Mouse (Mus musculus) layer of hippocampus, adult 2 months (tissue): Measurements from ENCODE around the gene Eme1. TPM values are rescaled to one million over a fixed set of nuclear protein-coding genes. Genes with fewer than 3 reads are reported as not detected.
"Not testable (repeated sequence)": the region's sequence is repeated elsewhere in the genome, so short reads cannot be mapped to it uniquely, and the experiment has no call there.

Experiments
- DNase-seq, 2 experiments: peaks; one replicate each; pipeline ENCODE4 v3.0.0; 2022; ENCODE audit warnings: low spot score in 2 of 2
- H3K27ac ChIP-seq: fragments of 200-600 bp; 2 replicates; pipeline ENCODE4 v1.8.1; 2022
- H3K4me3 ChIP-seq: fragments of 200-600 bp; 2 replicates; pipeline ENCODE4 v1.8.1; 2022; ENCODE audit warnings: mild to moderate bottlenecking
- CTCF ChIP-seq: fragments of 200-600 bp; conservative IDR thresholded peaks from 2 replicates; pipeline ENCODE4 v1.8.1; 2022; ENCODE audit warnings: antibody characterized with exemption, mild to moderate bottlenecking, moderate library complexity
- total RNA-seq, 2 experiments: library from RNA; stranded (reverse); gene quantifications; 2 replicates each; pipeline ENCODE4 v1.2.3; 2021

The Eme1 gene
- total RNA-seq, 2 experiments from 2014 or later, result 0.27 to 0.41 TPM

DNA sequence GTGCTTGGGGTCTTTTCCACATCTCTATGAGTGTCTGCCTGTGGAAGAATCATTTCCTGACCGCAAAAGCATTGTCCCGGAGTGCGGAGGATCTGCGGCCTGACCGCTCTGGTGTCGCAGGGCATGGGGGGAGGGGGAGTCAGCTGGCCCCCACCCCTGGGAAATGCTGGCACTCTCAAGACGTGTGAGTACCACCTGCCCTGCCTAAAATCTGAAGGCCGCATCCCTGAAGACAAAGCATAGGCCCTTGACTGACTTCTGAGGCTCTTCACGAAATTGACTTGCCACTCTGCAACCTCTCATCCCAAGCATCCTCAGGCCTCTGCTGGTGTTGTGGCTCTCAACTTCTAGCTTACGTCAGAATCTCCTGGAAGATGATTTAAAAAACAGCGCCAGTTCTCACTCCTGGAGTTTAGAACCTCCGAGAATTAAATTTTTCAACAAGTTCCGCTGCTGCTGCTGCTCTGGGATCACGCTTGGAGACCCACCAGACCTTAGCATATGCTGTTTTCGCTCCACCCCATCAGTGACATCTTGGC is 23.9 kb upstream of the Eme1 start:
- Histone ChIP-seq H3K27ac (peak overlapping the region; percentile 72), H3K4me3 (peak overlapping the region; percentile 70)
- TF ChIP-seq CTCF, result no peak
- no peak for DNase-seq

DNA sequence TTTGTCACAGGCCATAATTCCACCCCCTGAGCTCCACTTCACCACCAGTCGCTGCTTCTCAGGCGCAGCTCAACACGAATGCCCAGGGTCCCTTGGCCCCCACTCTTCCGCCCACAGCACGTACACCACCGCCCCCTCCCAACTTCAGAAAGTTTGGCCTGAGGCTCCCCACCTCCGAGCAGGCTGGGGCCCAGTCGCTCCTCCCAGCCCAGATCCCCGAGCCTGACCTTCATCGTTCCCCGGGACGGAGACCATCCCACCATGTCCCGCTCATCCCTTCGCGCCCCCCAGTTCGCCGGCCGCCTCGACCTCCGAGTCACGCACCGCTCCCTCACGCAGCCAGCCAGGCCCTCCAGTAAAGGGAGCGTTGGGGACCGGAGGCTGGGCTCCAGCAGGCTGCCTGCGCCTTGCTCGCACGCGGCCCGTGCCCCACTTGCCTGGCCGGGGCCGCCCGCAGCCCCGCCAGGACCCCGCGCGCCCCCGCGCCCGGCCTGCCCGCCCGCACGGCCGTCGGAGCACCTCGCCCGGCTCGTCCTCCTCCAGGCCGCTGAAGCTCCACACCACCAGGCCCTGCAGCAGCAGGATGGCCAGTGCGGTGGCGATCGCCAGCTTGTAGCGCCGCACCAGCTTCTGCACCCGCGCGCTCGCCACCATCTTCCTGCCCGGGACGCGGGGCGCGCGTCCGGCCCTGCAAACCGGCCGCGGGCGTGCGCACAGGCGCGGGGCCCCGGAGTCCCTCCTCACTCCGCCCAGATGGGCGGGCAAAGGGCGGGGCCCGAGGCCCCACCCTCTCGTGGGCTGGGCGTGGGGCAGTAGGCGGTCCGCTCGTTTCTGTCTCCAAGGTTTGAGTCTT is 23.2 kb upstream of the Eme1 start, which contains the start of gene Xylt2:
Xylt2 (minus strand) TSS at position 762 of the 853 bp plus-strand sequence.
- DNase-seq, result peak; percentile 90 to 92
- TF ChIP-seq CTCF, result no peak
- H3K4me3 ChIP-seq, result peak within 1 kb of the TSS; percentile 70
- H3K27ac ChIP-seq, result peak within 1 kb of the TSS; percentile 91

DNA sequence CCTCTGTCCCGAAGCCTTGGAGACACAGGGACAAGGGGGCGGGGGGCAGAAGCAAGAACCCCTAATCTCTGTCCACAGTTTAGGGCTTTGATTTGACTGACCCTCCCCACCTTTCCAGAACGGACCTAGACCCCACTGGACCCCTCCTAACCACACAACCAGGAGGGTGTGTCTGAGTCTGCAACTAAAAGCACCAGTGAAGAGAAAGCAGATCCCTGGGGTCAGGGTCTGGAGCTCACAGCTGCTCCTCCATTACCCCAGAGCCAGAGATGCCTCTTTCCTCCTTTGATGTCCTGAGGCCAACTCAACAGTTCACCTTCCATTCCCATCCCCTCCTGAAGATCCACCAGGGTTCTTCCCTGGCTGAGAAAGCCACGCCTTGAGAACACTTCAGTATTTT is 22.5 kb upstream of the Eme1 start:
- no peak for DNase-seq
- peak overlapping the region; percentile 70 for H3K4me3 ChIP-seq
- no peak for TF ChIP-seq CTCF
- H3K27ac ChIP-seq, result peak overlapping the region; percentile 91

DNA sequence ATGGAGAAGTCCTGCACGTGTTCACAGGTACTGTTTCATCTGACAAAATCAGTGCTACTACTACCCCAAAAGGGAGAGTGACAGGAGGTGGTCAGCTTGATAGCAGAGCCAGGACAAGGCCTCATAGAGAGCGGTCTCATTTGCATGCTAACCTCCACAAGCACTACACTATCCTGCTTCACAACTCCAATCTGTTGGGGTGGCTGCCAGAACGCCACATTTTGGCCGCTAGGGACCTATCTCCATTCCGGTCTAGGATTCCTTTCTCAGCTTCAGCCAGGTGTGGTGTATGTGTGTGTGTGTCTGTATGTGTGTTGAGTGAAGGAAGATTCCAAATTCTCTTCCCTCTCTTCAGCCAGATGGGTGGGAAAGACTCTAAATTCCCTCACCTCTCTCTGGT is 21.7 kb upstream of the Eme1 start:
- H3K27ac ChIP-seq, result 0 out of 2 replicates have a peak overlapping the region, but pooled peaks have one; percentile 4
- no peak for DNase-seq
- no peak overlapping the region for H3K4me3 ChIP-seq
- no peak for TF ChIP-seq CTCF

DNA sequence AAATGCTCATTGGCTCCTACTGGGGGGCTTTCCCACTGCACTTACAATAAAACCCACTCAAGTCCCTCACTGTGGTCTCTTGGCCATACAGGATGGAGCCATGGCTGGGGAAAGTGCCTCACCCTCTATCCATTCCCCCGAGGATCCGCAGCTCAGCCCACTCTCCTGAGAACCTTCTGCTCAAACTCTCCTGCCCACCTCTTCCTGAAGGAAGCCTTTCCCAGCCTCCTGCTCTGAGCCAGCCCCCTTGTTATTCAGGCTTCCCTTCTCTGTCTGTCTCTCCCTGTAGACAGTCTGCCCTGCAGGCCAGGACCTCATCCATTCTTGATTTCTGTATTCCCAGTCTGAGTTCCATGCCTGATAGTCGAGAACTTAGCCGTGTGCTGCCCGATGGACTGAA is 21.2 kb upstream of the Eme1 start:
- H3K27ac ChIP-seq, result 0 out of 2 replicates have a peak overlapping the region, but pooled peaks have one; percentile 4
- TF ChIP-seq CTCF, result no peak
- H3K4me3 ChIP-seq, result no peak overlapping the region
- no peak for DNase-seq

DNA sequence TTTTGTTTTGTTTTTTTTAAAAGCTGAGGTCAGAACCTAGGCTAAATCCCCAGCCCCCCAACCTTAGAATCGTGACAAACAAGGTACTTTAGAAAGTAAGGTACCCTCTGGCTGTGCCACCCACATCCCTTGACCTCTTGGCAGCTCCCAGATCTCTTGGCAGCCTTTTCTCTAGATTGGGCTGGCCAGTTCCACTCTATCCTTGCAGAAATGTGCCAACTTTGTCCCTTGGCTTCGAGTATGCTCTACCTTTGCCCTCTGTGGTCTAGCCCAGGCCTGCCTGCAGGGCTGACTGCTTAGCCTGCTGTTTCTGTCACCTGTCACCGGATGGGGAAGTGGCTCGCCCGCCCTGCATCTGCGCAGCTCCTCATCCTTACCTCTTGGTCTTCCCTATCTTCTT is 11.5 kb upstream of the Eme1 start:
- H3K27ac ChIP-seq, result no peak overlapping the region
- no peak for TF ChIP-seq CTCF
- DNase-seq, result no peak
- H3K4me3 ChIP-seq, result no peak overlapping the region

DNA sequence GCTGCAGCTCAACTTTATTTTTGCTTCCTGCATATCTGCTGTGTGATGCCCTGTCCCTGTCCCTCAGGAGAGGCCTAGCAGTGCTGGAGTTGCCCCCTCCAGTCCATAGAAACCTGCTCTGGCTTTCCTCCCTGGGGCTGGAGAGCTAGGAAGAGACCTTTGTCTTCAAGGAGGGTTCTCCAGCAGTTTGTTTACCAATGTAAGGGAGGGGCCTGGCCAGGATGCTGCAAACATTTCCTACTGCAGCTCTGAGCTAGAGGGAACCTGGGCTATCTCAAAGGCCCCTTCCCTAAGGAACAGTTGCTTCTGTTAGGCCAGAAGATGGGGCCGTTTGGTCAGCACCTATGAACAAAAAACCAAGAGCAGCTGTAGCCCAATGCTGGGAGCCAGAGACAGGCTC is 7.6 kb upstream of the Eme1 start:
- H3K4me3 ChIP-seq, result no peak overlapping the region
- no peak overlapping the region for H3K27ac ChIP-seq
- TF ChIP-seq CTCF, result no peak
- DNase-seq, result no peak

DNA sequence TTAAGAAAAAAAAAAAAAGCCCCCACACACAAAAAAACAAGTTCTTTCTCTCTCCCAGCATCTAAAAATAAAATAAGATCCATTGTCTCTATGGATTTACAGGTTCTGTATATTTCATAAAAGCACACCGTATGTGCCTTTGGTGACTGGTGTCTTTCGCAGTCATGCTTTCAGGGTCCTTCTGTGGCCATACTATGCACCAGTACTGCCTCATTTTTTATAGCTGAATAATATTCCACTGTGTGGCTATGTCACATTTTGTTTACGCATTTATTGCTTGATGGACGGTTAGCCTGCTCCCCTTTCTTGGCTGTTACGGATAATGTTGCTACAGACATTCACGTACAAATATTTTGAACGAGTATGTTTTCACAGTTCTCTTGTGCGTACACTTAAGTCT is 791 bp downstream of the Eme1 start:
- no peak for DNase-seq
- no peak for TF ChIP-seq CTCF
- no peak overlapping the region for H3K4me3 ChIP-seq

DNA sequence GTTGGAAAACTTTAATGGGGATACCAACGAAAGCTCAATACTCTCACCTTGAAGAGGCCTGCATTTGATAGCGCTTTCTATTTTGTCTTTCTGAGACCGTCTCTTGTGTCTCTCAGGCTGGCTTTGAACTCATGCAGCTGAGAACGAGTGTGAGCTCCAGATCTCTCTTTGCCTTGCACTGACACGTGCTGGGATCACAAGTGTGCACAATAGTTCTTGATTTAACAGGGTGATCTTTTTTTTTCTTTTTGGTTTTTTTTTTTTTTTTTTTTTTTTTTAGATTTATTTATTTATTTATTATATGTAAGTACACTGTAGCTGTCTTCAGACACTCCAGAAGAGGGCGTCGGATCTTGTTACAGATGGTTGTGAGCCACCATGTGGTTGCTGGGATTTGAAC is 2.5 kb downstream of the Eme1 start:
- H3K27ac ChIP-seq, DNase-seq, H3K4me3 ChIP-seq: not testable (repeated sequence)

More for the DNA sequence above, 791 bp downstream of the Eme1 start:
- no peak overlapping the region for H3K27ac ChIP-seq

DNA sequence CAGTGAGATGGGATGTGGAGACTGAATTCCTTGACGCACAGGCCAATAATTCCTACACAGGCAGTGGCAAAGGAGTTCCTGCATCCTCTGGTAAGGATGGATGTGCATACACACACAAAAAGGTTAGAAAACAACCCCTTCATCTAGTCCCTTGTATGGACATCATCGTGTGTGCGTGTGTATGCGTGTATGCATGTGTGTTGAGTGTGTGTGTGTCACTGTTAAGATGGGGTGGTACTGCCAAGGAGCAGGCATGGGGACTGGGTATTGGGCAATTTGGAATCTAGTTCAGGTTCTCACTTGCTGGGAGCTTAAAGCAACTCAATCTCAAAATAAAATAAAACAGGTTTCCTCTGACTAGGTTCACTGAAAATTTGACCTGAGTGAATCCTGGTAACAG is 7.3 kb downstream of the Eme1 start:
- DNase-seq, result no peak
- TF ChIP-seq CTCF, result no peak
- Histone ChIP-seq H3K4me3 (no peak overlapping the region), H3K27ac (no peak overlapping the region)

DNA sequence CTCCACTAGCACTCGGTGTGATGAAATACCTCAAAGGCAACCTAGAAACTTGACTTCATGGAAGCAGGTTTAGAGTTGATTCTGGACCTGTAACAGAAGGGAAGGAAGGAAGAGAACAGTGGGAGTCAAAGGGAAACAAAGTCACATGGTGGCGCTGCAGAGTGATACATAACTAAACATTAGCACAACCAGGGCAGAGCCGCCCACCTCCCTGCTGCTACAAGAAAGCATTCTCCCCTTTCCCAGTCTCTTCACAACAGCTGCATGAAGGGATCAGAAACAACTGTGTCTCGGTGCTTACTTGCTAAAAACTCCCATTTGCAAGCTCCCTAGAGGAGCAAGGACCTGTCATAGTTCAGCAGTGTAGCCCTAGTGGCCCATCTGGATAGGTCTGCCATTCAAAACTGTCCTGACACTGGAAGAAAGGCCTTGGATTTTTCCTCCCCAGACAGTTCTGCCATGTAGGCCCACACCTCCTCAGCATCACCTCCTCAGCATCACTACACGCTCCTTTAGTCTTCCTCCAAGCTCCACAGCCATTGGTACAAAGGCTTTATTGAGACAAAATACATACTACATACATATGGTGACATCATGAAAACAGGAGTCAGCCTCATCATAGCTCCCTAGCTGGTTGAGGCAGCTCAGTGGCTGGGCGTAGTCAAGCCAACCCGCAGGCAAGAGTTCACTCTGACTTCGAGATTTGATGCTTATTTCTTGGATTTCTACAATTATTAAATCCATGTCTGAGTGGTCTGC is 9.1 kb downstream of the Eme1 start:
- Histone ChIP-seq H3K27ac (no peak overlapping the region), H3K4me3 (no peak overlapping the region)
- no peak; the same call in 1 of the 2 replicates for TF ChIP-seq CTCF
- peak; percentile 43 to 53 for DNase-seq

DNA sequence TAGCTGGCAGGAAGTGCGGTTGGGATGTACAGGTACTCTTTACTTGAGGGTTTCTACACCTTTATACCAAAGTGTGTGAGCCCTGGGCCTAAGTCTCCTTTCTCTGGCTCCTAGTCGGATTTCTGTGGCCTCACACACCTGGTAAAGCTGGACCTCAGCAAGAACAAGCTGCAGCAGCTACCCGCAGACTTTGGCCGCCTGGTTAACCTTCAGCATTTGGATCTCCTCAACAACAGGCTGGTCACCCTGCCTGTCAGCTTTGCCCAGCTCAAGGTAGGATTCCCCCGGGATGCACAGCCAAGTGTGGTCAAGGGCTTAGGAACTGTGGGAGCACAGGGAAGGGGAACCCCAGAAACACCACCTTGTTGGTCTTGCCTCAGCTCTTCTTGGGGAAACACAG is 19.3 kb downstream of the Eme1 start:
- TF ChIP-seq CTCF, result no peak
- no peak overlapping the region for H3K27ac ChIP-seq
- no peak overlapping the region for H3K4me3 ChIP-seq
- no peak for DNase-seq

DNA sequence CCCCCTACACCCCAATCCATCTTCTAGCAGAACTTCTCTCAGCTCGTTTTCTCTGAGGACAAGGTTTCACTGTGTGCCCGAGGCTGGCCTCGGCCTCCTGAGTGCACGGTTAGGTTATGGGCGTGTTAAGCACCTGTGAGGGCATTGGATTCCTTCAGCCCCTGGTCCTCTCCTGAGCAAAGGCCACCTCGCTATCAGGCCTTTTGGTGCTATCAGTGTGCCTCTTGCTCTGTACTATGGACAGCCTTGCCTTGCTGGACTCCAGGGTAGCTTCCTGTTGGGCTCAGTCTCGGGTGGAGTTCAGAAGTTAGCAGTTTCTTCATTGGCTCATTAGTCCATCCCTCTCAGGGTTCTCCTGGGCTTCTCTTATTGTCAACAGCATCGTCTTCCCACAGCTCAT is 20.8 kb downstream of the Eme1 start:
- no peak overlapping the region for H3K27ac ChIP-seq
- no peak for DNase-seq
- TF ChIP-seq CTCF, result no peak
- no peak overlapping the region for H3K4me3 ChIP-seq

DNA sequence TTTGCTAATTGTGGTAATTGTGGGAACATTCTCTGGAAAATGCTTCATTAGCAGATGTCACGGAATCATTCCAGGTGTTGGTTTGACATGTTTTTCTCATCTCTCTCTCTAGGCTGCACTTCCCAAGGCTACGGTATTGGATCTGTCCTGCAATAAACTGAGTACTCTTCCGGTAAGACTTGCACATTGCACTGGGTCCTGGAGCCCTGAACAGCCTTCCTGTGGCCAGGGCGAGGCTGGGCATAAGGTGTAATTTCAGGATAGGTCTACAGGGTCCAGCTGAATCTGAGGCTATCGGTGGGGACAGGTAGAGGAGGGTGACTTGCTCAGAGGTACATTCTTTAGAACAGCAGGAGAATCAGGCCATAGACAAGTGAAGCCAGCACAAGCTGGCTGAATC is 21.8 kb downstream of the Eme1 start:
- DNase-seq, result no peak

More for the DNA sequence above, 21.8 kb downstream of the Eme1 start:
- H3K27ac ChIP-seq, result no peak overlapping the region
- no peak overlapping the region for H3K4me3 ChIP-seq
- no peak for TF ChIP-seq CTCF
